Mouse (Mus musculus): ENCODE measurements at regions not wholly inside any gene's neighbourhood (a gene's known extent, or its start where the extent isn't known, plus 50 kb on each side); places are given as distances from the start of the nearest gene placed in this dataset.
"Not testable (repeated sequence)": the region's sequence is repeated elsewhere in the genome, so short reads cannot be mapped to it uniquely, and the experiment has no call there.

DNA sequence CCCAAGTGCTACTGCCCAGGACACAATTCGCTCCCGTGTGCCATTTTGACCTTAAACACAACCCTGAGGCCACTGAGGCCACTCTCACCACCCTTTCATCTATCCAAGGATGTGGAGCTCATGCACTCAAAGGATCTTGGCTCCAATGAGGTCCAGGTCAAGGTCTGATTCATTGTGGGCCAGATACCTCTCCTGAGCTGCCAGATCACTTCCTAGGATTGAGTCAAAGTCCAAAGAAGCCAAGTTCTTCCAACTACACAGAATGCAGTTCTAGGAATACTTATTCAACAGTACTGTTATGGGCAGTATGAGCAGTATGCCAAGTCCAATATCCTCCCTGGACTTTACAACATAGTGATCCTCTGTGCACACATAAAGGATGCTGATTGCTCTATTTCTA is 304.9 kb downstream of the Inhba start:
- no peak for DNase-seq

DNA sequence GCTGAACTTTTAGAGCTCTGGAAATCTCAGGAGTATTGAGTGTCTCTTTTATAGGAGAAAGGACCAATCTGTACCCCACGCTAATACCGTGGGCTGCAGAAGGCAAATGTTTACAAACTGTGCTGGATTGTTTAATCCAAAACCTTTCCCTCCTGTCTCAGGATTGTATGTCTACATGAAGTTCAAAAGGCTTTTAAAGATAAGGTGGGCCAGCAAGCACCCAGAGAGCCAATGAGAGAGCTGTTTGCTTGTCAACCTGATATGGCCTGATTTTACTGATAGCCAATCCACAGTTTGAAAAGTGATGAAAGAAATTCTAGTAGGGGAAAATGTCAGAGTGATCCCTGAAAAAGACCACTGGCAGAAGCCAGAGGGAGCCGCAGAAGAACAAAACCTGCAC is 305.8 kb downstream of the Inhba start:
- DNase-seq = no peak

DNA sequence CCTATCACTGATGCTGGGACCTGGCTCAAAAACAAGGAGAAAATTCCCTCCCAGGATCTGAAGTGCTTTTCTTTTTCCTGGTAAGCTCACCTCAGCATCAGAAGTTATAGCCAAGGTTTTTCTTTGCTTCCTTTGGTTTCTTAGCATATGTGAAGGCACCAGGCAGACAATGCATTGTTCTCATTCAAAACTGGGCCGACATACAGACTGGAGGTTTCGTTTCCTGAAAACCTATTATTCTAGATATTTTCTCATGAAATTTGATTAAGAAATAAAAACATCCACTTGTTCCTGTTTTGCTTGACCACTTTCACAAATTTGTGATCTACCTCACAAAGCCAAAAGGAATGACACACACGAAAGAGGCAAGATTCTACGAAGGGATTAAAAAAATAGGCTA is 308.7 kb downstream of the Inhba start:
- DNase-seq = no peak

DNA sequence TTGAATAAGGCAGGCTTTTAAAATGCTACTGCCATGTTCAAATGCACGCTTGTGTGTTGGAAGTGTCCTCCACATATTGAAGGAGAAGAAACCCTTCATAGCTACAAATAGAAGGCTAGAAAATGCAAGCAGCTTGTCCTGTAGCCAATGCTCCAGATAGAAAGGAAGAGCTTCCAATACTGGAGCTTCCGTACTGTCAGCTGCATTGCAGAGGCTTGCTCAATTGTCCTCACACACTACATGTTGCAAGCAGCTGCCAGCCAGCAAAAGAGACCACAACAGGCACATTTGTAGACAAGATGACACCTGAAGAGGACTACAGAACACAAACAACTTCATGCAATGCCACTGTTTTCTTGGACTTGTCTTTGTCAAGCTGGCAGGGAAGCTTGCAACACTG is 314.0 kb downstream of the Inhba start:
- no peak for DNase-seq

DNA sequence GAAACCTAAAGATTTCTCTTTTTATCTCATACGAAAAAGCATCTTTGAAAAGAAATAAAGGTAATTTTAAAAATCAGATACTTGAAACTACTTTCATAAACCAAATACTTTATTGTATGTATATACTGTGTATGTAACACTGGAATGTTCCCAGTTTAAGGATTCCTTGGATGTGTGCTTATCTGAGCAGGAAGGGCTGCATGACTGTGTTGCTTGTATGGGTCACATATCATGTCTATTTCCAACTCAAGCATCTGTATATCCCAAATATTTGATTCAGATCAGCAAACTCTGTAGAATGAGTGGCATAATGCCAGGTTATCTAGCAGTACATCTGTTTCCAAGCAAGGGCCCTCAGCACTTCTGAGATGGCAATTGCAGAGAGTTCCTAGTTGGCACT is 330.1 kb downstream of the Inhba start:
- DNase-seq = no peak

DNA sequence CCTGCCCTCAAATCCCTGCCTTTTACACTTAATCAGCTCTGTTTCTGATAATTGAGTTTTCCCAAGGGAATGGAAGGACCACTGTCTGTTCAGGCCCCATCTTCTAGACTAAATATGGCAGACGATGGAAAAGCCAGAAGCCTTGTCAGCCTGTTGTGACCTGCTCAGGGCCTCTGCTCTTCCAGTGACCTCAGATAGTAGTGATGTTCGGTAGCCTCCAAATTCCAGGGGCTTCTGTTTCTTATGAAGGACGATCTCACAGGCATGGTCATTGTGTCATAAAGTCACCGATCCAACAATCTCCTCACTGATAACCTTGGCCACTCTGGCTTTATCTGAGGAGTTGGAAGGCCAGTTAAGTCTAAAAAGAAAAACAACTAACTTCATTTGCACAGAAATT is 330.5 kb downstream of the Inhba start:
- DNase-seq = peak; percentile 1

DNA sequence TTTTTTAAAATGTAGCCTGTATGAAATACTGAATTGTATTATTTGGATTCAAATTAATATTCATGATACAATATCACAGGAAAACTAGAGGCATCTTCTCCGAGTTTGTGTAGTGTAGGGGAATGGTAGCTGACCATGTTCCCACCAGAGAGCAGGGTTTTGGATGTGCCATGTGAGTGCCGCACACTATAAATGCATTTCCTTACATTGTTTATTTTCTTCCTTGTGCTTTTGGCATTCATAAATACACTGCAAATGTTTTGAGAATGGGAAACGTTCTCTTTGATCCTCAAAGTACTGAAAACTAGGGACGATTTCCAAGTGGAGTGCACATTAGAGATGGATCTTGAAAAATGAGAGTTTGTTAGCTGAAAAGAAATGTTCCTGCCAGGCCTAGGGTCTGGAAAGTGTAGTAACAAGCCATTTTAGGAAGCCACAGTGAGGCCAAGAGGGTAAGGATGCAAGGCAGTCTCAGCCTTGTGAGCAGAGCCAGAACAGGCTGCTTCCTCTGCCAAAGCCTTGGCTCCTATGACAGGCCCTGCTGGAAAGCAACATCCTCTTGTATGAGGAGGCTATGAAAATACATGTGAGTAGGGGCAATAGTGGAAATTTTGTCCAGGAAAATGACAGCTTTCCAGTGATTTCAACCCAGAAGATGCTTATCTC is 331.8 kb downstream of the Inhba start:
- peak; percentile 31 for DNase-seq

DNA sequence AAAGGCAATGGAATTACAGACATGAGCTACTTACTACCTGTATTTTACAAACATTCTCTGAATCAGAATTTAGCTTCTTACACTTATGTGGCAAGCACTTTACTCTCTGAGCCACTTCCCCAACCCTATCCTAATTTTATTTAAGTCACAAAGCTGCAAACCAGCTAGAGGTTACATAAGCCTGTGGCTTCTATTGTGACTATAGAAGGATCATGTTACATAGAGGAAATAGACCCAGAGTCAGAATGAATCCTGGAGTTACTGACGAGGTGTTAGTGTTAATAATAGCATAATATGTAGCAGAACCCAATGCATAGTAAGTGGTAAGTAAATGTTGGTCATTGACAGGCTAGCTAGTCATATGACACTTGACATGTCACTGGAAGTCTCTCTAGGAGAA is 337.7 kb downstream of the Inhba start:
- no peak for DNase-seq

DNA sequence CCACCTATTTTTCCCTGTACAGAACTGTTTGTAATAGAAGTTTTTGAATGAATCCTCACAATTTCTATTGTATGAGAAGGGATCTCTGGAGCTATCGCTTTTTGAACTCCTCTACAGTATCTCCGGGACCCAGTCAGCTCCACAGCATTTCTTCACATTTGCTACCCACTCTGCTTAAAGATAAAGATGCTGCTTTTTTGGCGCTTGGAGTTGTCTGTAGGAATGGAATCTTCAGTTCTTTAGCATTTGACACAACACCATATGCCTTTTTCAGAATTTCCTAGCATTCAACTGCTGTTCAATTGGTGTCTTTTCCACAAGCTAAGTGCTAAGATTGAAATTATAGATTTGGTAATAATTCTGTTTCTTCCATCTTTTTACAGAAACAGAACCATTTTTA is 338.4 kb downstream of the Inhba start:
- DNase-seq = no peak

DNA sequence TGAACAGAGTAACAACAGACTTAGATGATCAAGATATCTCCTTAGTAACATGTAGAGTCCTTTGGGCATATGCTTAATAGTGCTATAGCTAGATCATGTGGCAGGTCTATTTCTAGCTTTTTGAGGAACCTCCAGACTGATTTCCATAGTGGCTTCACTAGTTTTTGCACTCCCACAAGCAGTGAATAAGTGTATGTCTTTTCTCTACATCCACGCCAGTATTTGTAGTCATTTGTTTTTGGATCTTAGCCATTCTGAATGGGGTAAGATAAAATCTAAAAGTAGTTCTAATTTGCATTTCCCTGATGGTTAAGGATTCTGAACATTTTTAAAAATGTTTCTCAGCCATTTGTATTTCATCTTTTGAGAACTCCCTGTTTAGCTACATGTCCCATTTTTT is 343.7 kb downstream of the Inhba start:
- DNase-seq = no peak

DNA sequence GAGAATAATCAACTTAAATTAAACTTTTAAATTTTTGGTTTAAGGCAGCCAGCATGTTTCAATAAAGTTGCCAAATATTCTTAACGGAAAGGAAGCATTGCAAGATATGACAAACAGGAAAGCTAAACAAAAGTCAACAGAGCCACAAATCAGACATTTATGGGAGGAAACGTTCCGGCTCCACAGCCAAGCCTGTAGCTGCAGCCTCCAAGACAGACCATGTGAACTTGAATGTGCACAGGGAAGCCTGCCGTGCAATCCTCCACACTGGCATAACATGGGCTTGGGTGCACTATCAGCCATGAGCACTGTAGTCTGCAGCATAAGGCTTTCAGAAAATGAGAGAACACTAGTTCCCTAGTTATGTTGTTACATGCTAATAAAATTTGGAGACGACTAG is 367.8 kb downstream of the Inhba start:
- DNase-seq = peak; percentile 46

DNA sequence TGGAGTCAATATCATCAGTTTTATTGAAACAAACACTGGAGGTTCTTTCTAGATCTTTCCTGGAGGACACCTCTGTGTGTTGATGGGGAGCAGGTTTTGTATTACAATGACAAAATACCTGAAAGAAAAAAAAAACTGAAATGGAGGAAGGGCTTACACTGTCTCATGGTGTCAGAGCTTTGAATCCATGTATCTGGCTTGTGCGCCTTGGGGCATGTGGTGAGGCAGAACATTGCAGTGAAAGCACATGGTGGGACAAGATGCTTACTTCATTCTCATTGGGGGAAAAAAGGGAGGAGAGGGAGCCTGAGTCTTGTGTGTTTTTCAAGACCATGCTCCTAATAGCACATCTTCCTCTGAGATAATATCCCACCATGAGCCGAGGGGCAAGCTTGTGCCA is 368.3 kb downstream of the Inhba start:
- DNase-seq = no peak

DNA sequence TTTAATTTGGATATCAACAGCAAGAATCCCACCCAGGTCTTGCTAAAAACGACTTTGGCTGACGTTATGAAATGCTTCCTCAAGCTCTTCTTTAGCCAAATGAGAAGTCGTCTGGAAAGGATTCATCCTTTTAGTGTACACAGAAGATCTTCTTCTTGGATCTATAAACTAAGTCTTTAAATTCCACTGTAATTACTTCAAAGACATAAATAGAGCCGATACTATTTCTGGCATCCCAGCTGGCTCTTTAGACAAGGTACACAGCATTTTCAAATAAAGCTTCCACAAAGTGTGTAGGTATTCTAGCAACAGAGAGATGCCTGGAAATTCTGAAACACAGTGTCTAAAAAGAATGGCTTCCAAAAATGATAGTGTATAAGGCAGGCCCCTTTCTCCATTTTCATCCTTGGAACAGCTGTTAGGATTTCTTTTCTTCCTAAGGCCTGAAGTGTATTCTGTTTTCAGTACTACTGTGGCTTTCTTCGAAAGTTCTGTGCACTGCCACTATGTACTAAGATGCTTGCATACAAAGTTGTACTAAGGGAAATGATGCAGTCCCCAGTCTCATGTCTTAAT is 371.4 kb downstream of the Inhba start:
- no peak for DNase-seq

DNA sequence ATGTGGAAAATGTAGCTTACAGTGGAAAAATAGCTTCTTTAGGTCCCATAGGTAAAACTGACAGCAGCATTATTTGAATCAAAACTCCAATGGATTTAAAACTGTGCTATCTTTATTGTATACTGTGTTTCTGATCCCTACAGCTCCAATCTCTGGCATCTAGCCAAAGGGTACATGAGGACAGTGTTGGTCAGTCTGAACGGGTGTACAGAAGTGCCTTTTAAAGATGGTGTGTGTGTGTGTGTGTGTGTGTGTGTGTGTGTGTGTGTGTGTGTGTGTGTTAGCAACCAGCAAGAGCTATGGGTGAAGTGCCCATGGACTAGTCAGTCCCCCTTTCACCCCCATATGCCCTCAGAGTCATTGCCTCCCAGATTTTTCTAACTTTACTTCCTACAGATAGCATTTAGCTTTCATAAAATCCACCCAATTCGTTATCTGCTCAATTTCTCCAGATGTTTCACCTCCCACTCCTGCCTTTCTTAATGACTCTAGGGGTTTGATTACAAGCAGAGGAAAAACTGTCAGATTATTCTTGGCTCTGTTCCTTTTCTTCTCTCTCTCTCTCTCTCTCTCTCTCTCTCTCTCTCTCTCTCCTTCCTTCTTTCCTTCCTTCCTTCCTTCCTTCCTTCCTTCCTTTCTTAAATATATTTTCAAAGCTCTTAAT is 404.8 kb downstream of the Inhba start:
- no peak for DNase-seq

DNA sequence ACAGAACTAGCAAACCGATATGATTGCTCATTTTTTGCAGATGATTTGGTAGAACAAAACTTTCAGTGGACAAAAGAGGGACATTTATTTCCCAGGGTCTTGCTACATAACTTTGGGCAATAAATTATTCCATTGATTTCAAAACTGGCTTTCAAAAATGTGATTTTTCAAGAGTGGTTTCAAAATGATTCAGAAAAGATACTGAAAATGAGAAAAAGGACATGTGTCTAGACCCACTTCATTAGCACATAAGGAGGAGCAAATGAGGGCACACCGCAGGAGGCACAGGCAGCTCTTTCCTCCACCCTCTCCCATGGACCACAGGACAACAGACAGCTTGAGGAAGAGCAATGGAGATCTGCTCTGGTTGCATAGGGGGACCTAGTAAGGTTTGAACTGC is 412.5 kb downstream of the Inhba start:
- DNase-seq = no peak

DNA sequence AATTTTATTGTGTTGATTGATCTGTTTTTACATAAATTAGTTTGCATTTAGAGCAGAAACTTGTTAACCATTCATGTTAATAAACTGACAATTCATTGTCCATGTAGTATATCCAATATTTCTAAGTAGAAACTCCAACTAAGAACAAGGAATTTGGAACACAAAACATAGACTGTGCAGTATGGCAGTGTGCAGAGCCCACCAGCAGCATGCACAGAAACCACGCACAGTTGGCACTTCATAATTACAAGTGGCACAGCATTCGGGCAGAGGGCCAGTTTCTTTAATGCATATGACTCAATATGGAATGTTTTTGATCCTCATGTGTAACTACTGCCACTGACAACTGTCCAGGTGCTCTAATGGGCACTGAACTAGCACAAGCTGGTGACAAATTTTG is 423.8 kb downstream of the Inhba start:
- DNase-seq = no peak

DNA sequence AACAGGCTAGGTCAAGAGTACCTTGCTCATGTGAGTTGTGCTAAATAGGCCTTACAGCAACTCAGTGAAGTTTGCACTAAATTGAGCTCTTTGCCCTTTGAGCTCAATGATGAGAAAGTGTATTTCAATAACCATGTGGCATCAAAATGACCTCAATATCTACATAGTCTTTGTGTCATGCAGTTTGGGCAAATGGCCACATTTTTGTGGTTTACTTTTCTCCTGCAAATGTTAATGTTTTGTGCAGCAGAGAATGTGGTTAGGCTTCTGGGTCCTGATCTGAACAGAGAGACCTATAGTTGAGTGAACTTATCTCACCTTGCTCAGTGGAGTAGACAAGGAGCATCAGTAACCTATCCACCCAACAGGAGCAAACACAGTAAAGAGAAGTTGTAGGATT is 441.6 kb downstream of the Inhba start:
- DNase-seq = no peak

DNA sequence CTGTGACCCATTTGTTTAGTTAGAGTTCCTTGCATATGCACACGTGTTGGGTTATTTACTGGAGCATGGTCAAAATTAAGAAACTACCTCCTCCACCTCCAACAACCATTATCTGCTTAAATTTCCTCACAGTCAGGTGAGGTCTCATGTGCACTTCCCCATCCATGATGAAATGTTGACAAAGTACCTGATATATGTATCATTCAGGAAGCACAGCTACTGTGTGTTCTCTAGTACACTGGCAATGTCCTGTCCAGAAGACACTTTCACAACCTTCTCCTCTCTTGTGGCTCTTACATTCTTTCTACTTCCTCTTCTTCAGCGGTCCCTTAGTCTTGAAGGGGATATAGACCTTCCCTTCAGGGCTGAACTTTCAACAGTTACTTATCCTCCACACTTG is 448.1 kb downstream of the Inhba start:
- DNase-seq = no peak

DNA sequence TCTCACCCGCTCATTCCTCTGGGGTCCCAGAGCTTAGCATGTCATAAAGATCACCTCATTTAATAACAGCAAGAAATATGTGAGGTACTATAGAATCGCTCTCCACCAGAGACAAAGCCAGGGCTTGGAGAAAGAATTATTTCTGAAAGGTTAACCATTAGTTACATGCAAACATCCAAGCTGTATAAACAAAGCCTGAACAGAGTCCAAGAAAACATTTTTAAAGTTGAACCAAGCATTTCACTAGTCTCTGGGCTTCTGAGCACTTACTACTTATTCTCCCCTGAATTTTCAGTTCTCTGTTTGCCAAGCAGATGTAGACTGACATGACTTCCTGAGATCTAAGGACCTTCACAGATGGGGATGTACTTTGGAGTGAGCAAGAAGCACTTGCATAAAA is 450.0 kb downstream of the Inhba start:
- DNase-seq = no peak

DNA sequence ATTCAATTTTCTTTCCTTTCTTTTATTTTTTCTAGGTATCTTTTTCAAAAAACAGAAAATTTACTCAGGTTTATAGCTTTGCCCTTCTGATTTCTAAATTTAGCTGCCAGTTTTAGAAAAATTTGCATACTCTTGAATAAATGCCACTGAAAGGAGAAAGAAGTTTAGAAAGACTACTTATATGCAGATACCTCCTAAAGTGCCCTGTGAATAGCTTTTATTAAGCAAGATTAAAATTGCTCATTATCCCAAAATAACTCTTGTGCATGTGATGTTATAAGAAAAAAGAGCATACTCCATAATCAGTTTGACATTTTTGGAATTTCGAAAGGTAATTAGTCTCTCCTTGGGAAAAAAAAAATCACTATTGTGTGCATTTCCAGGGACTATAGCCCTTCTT is 453.2 kb downstream of the Inhba start:
- no peak for DNase-seq

DNA sequence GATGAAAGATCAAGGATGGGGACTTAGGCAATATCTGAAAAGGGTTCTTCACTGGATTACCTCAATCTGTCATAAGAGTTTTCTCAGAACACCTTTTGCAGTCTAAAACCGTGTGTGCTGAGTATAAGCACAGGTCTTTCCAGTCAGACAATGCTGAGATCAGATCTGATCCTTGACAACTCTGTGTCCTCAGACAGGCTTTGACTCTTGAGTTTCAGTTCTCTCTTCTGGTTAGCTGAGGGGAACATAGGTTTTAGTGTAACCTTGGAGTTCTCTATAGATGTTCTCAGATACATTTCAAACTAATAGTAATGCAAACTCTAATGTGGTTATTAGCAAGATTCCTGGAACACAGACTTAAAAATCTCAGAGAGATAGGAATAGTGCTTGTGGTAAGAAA is 453.7 kb downstream of the Inhba start:
- no peak for DNase-seq

DNA sequence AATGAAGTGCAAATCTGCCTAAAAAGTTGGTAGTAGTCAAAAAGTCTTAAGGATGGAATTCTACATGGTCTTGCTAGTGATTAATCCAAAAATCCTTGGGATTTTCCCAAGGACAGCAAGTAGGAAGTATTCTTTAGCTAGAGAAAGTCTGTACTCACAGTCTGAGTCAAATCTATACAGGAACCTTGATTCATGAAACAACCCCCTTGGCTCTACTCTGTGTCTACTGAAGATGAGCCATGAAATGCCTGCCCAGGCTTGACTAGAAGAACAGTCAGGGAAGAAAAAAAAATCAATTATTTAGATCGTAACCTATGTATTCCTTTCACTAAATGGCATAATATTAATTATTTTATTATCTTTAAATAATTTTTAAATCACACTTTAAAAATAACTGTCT is 454.2 kb downstream of the Inhba start:
- DNase-seq = no peak

DNA sequence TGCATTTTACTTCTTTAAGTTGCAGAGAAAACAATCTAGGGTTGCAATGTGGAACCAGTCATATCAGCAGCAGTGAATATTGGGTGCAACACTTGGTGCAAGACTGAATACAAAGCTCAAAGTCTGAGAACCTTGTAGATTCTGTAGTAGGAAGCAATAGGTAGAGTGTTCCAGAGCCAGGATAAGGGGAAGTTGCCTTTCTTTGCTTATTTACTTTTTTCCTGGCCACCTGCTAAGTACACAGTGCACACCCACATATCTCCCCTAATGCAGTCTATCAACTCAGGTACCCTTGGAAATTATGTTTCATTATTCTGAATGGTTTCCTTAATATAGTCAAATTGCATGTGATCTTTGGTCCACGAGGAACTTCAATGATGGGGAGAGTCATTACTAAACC is 464.9 kb downstream of the Inhba start:
- no peak for DNase-seq

DNA sequence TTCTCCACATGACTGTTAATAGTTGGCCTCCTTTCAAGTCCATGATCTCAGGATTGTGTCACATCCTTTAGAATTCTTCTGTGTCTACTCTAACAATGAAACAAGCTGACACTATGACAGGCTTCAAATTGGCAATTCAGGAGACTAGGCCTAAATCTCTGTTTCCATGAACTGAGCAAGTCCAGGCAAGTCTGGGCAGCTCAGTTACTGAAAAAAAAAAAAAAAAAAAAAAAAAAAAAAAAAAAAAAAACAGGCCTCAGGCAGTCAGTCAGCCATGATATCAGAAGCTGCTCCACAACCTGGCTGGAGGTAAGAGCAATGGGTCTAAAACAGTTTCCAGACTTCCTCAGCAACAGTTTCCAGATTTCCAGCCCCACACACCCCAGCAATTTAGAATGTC is 475.6 kb downstream of the Inhba start:
- no peak for DNase-seq

DNA sequence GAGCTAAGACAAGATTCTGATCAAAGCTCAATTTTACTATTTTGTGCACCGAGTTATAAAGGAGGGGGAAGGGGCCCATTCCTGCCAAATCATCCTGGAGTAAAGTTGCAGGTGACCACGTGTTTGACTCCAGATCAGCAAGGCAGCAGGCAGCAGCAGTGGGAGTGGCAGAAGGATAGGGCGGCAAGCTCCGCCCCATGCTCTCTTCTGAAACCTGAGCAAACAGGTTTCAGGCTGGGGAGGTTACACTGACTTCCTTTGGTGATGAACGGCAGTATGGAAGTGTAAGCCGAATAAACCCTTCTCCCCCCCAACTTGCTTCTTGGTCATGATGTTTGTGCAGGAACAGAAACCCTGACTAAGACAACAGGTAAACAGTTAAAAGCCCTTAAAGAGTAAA is 479.0 kb downstream of the Inhba start:
- not testable (repeated sequence) for DNase-seq

Data from kidney, postnatal 14 days (tissue).